In the genomic region with DNA sequence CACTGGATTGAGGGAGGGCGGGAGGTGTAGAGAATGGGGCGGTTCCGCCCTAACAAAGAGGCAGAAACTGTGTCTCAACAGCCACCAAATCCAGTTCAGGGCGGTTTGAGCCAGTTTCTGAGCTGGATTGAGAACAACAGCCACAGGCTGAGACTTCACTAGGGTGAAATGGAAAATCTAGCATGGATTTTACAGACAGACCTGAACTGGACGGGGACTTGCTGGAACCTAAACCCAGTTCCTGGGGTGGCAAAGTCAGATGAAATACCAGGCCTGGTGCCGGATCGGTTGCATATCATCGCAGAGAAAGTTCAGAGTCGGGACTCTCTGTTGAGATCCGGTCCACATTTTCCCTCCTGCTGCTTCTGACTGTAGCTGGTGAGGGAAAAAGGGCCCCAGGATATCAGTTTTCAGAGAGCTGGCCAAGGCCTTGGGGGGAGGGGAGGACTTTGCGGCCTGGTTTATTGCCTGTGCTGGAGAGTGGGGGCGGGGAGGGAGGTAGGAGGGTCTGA, we compare ENCODE assay signal across 8 mouse cellular contexts. TPM values are rescaled to one million over a fixed set of nuclear protein-coding genes. Genes with fewer than 3 reads are reported as not detected.
DNase-seq lines count a peak whose midpoint lies in the region; ATAC-seq and TF ChIP-seq lines count a peak whose summit lies in the region.

No protein-coding gene starts in this region.

- H3K4me3 ChIP-seq in forebrain, postnatal 0 days (ENCODE audit: low read depth, low read length) = no peak overlapping the region
- H3K4me3 ChIP-seq in layer of hippocampus, adult 2 months = no peak overlapping the region
- H3K4me3 ChIP-seq in lung, adult 2 months (replicated peaks; ENCODE audit: extremely low read depth, low read depth, low read length) = no peak overlapping the region

- H3K4me2 ChIP-seq in forebrain, postnatal 0 days (ENCODE audit: low read depth) = no peak overlapping the region

- intact Hi-C loops in heart, postnatal 36 days (cut with DNase I) = loop anchor here (5.0 kb wide), 1 partner anchor 64 kb away; no protein-coding TSS in a partner anchor

- TF ChIP-seq POLR2A in lung, adult 2 months (IDR thresholded peaks at IDR 0.05; ENCODE audit: borderline replicate concordance, extremely low read depth, low read depth, low read length) = no peak

- no peak for TF ChIP-seq CTCF in forebrain, postnatal 0 days (IDR thresholded peaks at IDR 0.05; ENCODE audit: low read depth)
- TF ChIP-seq CTCF in layer of hippocampus, adult 2 months (conservative IDR thresholded peaks at IDR 0.05) = no peak
- TF ChIP-seq CTCF in lung, adult 2 months (IDR thresholded peaks at IDR 0.05; ENCODE audit: insufficient read depth, low read length) = no peak

- peak; percentile 97 for DNase-seq in MEL-GATA-1-ER (ENCODE audit: extremely low read depth, low read depth)
- peak; percentile 72 for DNase-seq in cerebellum, adult 8-10 months
- peak; percentile 97 for DNase-seq in forebrain, postnatal 0 days
- peak; percentile 86 to 87 for DNase-seq in heart, postnatal 36 days
- DNase-seq in layer of hippocampus, adult 2 months (ENCODE audit: low spot score in 2 of 2) = peak; percentile 80 to 91
- DNase-seq in lung, adult 2 months = peak; percentile 80
- peak; percentile 90 for DNase-seq in testis, postnatal 14 days (ENCODE audit: low spot score)

- peak overlapping the region; percentile 91 for H3K27ac ChIP-seq in forebrain, postnatal 0 days (ENCODE audit: low read depth, low read length)
- peak overlapping the region; percentile 92 for H3K27ac ChIP-seq in layer of hippocampus, adult 2 months

- H3K9ac ChIP-seq in forebrain, postnatal 0 days = no peak overlapping the region

- WGBS in forebrain, postnatal 0 days = 3% methylated on average over 12 of the region's 12 CpGs
- 5% methylated on average over 12 of the region's 12 CpGs for WGBS in lung, adult 2 months

- H3K36me3 ChIP-seq in forebrain, postnatal 0 days (ENCODE audit: insufficient read depth) = no peaks in the 10 kb centered on the region

- no peaks in the 10 kb centered on the region for H3K9me3 ChIP-seq in forebrain, postnatal 0 days (ENCODE audit: low read length)

- ATAC-seq in forebrain, postnatal 0 days = peak; percentile 86
- peak; percentile 66 for ATAC-seq in neutrophil, adult 5-6 weeks (ENCODE audit: extremely low read depth, insufficient number of reproducible peaks, low FRiP score, poor library complexity, severe bottlenecking)

- peaks cover 14% of the 10 kb centered on the region; the same call in 1 of the 2 replicates for H3K4me1 ChIP-seq in forebrain, postnatal 0 days (ENCODE audit: insufficient read depth)
- peaks cover 35% of the 10 kb centered on the region for H3K4me1 ChIP-seq in lung, adult 2 months (ENCODE audit: control insufficient read depth, insufficient read depth, low read length)

- no peaks in the 10 kb centered on the region for H3K27me3 ChIP-seq in forebrain, postnatal 0 days (ENCODE audit: insufficient read depth, low read length)

RNA-seq across cellular contexts. Expression of a gene that starts 37.5 kb away (rescaled TPM):
- 35.0 and 54.8 TPM in 2 replicates for total RNA-seq in forebrain, postnatal 0 days (2014; rRNA removed)
- polyA plus RNA-seq in forebrain, postnatal 0 days (2015; fragmentation: Nextera tagmentation; extraction: Ambion mirVana) = 12.6 and 23.5 TPM in 2 replicates
- 10 to 100 TPM; 78.1 to 88.5 TPM for total RNA-seq in heart, postnatal 36 days (2021)
- 100 to 1,000 TPM; 103 to 116 TPM for total RNA-seq in layer of hippocampus, adult 2 months (2021)
- polyA plus RNA-seq in lung, adult 2 months (2012; rRNA removed) = 24.8 and 28.3 TPM in 2 replicates
- 194 and 211 TPM in 2 replicates for total RNA-seq in neutrophil, adult 5-6 weeks (2017)

RNA-seq across cellular contexts. Expression of a gene that starts 53.1 kb away (rescaled TPM):
- 0.29 TPM in 1 of 2 replicates, not detected in the other for total RNA-seq in forebrain, postnatal 0 days (2014; rRNA removed)
- polyA plus RNA-seq in forebrain, postnatal 0 days (2015; fragmentation: Nextera tagmentation; extraction: Ambion mirVana) = not detected in 2 replicates
- total RNA-seq in heart, postnatal 36 days (2021) = not detected
- not detected for total RNA-seq in layer of hippocampus, adult 2 months (2021)
- polyA plus RNA-seq in lung, adult 2 months (2012; rRNA removed) = 0.11 TPM in 1 of 2 replicates, not detected in the other
- not detected in 2 replicates for total RNA-seq in neutrophil, adult 5-6 weeks (2017)
